Mouse (Mus musculus): ENCODE measurements around the gene Sgms1. TPM values are rescaled to one million over a fixed set of nuclear protein-coding genes. Genes with fewer than 3 reads are reported as not detected.
A peak's percentile ranks its signal among the peaks of the same experiment; 100 is the strongest.

Sgms1 gene
- polyA plus RNA-seq, 1 experiment from 2014 or later, result 19.2 TPM

GRCm38 (mm10) chr19:32398491-32398890 is 9.0 kb upstream of the Sgms1 start:
- Histone ChIP-seq H3K9me3 (ENCODE audit: control insufficient read depth, low read length) (no peaks in the 10 kb centered on the region), H3K36me3 (replicated peaks; ENCODE audit: control insufficient read depth, insufficient read depth) (no peaks in the 10 kb centered on the region), H3K27ac (no peak overlapping the region), H3K27me3 (ENCODE audit: control insufficient read depth, insufficient read depth, low read length) (no peaks in the 10 kb centered on the region), H3K4me1 (replicated peaks; ENCODE audit: control insufficient read depth, insufficient read depth, low read length) (no peaks in the 10 kb centered on the region), H3K4me2 (replicated peaks) (no peak overlapping the region), H3K9ac (no peak overlapping the region), H3K4me3 (replicated peaks; ENCODE audit: low read length) (no peak overlapping the region)
- DNase-seq (ENCODE audit: low spot score) (no peak), ATAC-seq (ENCODE audit: low FRiP score) (no peak)
- WGBS, result 94% methylated on average over 5 of the region's 5 CpGs

- WGBS, result 91% methylated on average over 6 of the region's 6 CpGs
- no peak for ATAC-seq (ENCODE audit: low FRiP score)
Measured at GRCm38 (mm10) chr19:32396303-32396702, 6.8 kb upstream of the Sgms1 start.

GRCm38 (mm10) chr19:32394825-32395224 is 5.3 kb upstream of the Sgms1 start:
- H3K4me1 ChIP-seq (replicated peaks; ENCODE audit: control insufficient read depth, insufficient read depth, low read length), result peaks cover 6% of the 10 kb centered on the region; the same call in 1 of the 2 replicates
- ATAC-seq (ENCODE audit: low FRiP score) (no peak), DNase-seq (ENCODE audit: low spot score) (no peak)
- H3K4me3 ChIP-seq (replicated peaks; ENCODE audit: low read length), result no peak overlapping the region
- no peak overlapping the region for H3K4me2 ChIP-seq (replicated peaks)
- no peaks in the 10 kb centered on the region for H3K27me3 ChIP-seq (ENCODE audit: control insufficient read depth, insufficient read depth, low read length)
- no peak overlapping the region for H3K27ac ChIP-seq
- H3K9me3 ChIP-seq (ENCODE audit: control insufficient read depth, low read length), result no peaks in the 10 kb centered on the region
- WGBS, result 97% methylated on average over 13 of the region's 13 CpGs
- no peaks in the 10 kb centered on the region for H3K36me3 ChIP-seq (replicated peaks; ENCODE audit: control insufficient read depth, insufficient read depth)
- H3K9ac ChIP-seq, result no peak overlapping the region

More at GRCm38 (mm10) chr19:32396303-32396702, 6.8 kb upstream of the Sgms1 start:
- Histone ChIP-seq H3K27ac (no peak overlapping the region), H3K9me3 (ENCODE audit: control insufficient read depth, low read length) (no peaks in the 10 kb centered on the region), H3K27me3 (ENCODE audit: control insufficient read depth, insufficient read depth, low read length) (no peaks in the 10 kb centered on the region), H3K4me2 (replicated peaks) (no peak overlapping the region), H3K9ac (no peak overlapping the region), H3K36me3 (replicated peaks; ENCODE audit: control insufficient read depth, insufficient read depth) (no peaks in the 10 kb centered on the region), H3K4me1 (replicated peaks; ENCODE audit: control insufficient read depth, insufficient read depth, low read length) (no peaks in the 10 kb centered on the region), H3K4me3 (replicated peaks; ENCODE audit: low read length) (no peak overlapping the region)
- DNase-seq (ENCODE audit: low spot score), result no peak

- 93% methylated on average over 8 of the region's 8 CpGs for WGBS
- Histone ChIP-seq H3K4me1 (replicated peaks; ENCODE audit: control insufficient read depth, insufficient read depth, low read length) (peaks cover 7% of the 10 kb centered on the region; the same call in 1 of the 2 replicates), H3K27ac (no peak overlapping the region), H3K4me2 (replicated peaks) (no peak overlapping the region), H3K9me3 (ENCODE audit: control insufficient read depth, low read length) (no peaks in the 10 kb centered on the region), H3K4me3 (replicated peaks; ENCODE audit: low read length) (no peak overlapping the region), H3K27me3 (ENCODE audit: control insufficient read depth, insufficient read depth, low read length) (no peaks in the 10 kb centered on the region), H3K36me3 (replicated peaks; ENCODE audit: control insufficient read depth, insufficient read depth) (no peaks in the 10 kb centered on the region), H3K9ac (no peak overlapping the region)
- no peak for DNase-seq (ENCODE audit: low spot score)
- ATAC-seq (ENCODE audit: low FRiP score), result no peak
Measured at GRCm38 (mm10) chr19:32393758-32394450, 4.4 kb upstream of the Sgms1 start.

- H3K36me3 ChIP-seq (replicated peaks; ENCODE audit: control insufficient read depth, insufficient read depth), result no peaks in the 10 kb centered on the region
- DNase-seq (ENCODE audit: low spot score) (no peak), ATAC-seq (ENCODE audit: low FRiP score) (no peak)
- H3K4me3 ChIP-seq (replicated peaks; ENCODE audit: low read length), result no peak overlapping the region
- H3K4me2 ChIP-seq (replicated peaks), result no peak overlapping the region
- 96% methylated on average over 4 of the region's 4 CpGs for WGBS
- no peak overlapping the region for H3K9ac ChIP-seq
- H3K27ac ChIP-seq, result no peak overlapping the region
- peaks cover 7% of the 10 kb centered on the region; the same call in 1 of the 2 replicates for H3K4me1 ChIP-seq (replicated peaks; ENCODE audit: control insufficient read depth, insufficient read depth, low read length)
- H3K9me3 ChIP-seq (ENCODE audit: control insufficient read depth, low read length), result no peaks in the 10 kb centered on the region
- no peaks in the 10 kb centered on the region for H3K27me3 ChIP-seq (ENCODE audit: control insufficient read depth, insufficient read depth, low read length)
Measured at GRCm38 (mm10) chr19:32393092-32393745, 3.7 kb upstream of the Sgms1 start.

GRCm38 (mm10) chr19:32391441-32391840 is 1.9 kb upstream of the Sgms1 start:
- Histone ChIP-seq H3K4me2 (replicated peaks) (no peak overlapping the region), H3K9me3 (ENCODE audit: control insufficient read depth, low read length) (no peaks in the 10 kb centered on the region), H3K9ac (no peak overlapping the region), H3K4me1 (replicated peaks; ENCODE audit: control insufficient read depth, insufficient read depth, low read length) (peaks cover 16% of the 10 kb centered on the region), H3K27ac (no peak overlapping the region), H3K4me3 (replicated peaks; ENCODE audit: low read length) (no peak overlapping the region), H3K27me3 (ENCODE audit: control insufficient read depth, insufficient read depth, low read length) (no peaks in the 10 kb centered on the region), H3K36me3 (replicated peaks; ENCODE audit: control insufficient read depth, insufficient read depth) (no peaks in the 10 kb centered on the region)
- ATAC-seq (ENCODE audit: low FRiP score), result no peak
- DNase-seq (ENCODE audit: low spot score), result no peak
- 94% methylated on average over 3 of the region's 3 CpGs for WGBS

GRCm38 (mm10) chr19:32390116-32390515 is 602 bp upstream of the Sgms1 start:
- peak overlapping the region; percentile 87 for H3K4me2 ChIP-seq (replicated peaks)
- DNase-seq (ENCODE audit: low spot score), result no peak
- H3K36me3 ChIP-seq (replicated peaks; ENCODE audit: control insufficient read depth, insufficient read depth), result no peaks in the 10 kb centered on the region
- H3K27ac ChIP-seq, result peak overlapping the region; percentile 97
- ATAC-seq (ENCODE audit: low FRiP score), result no peak
- peak overlapping the region; percentile 84 for H3K4me3 ChIP-seq (replicated peaks; ENCODE audit: low read length)
- H3K9ac ChIP-seq, result peak overlapping the region; percentile 82
- WGBS, result 87% methylated on average over 7 of the region's 7 CpGs
- no peaks in the 10 kb centered on the region for H3K9me3 ChIP-seq (ENCODE audit: control insufficient read depth, low read length)
- H3K27me3 ChIP-seq (ENCODE audit: control insufficient read depth, insufficient read depth, low read length), result no peaks in the 10 kb centered on the region
- H3K4me1 ChIP-seq (replicated peaks; ENCODE audit: control insufficient read depth, insufficient read depth, low read length), result peaks cover 19% of the 10 kb centered on the region

- Histone ChIP-seq H3K4me3 (replicated peaks; ENCODE audit: low read length) (peak overlapping the region; percentile 84), H3K9ac (peak overlapping the region; percentile 82), H3K4me1 (replicated peaks; ENCODE audit: control insufficient read depth, insufficient read depth, low read length) (peaks cover 19% of the 10 kb centered on the region), H3K27ac (peak overlapping the region; percentile 97), H3K27me3 (ENCODE audit: control insufficient read depth, insufficient read depth, low read length) (no peaks in the 10 kb centered on the region), H3K4me2 (replicated peaks) (peak overlapping the region; percentile 87), H3K36me3 (replicated peaks; ENCODE audit: control insufficient read depth, insufficient read depth) (no peaks in the 10 kb centered on the region), H3K9me3 (ENCODE audit: control insufficient read depth, low read length) (no peaks in the 10 kb centered on the region)
- DNase-seq (ENCODE audit: low spot score) (peak; percentile 83), ATAC-seq (ENCODE audit: low FRiP score) (peak; percentile 88)
- 0% methylated on average over 49 of the region's 75 CpGs for WGBS
Measured at GRCm38 (mm10) chr19:32388191-32388921, 1.2 kb downstream of the Sgms1 start.
